27 mouse cellular contexts compared by ENCODE assay signal in the genomic region with DNA sequence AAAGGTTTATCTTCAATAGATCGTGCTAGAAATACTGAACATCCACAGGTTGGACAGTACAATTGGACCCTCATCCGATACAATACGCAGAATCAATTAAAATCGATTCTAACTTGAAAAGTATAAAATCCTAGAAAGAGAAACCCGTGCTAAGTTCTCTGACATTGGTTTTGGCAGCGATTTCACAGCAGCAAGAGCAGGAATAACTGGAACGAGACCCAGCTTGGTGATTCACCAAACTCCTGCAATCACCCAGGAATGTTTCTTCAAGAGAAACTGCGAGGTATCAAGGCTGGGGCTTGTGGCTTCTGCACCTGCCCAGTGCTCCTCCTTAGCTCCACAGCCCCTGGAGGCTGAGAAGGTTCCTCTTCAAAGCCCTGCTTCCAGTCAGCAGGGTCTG. TPM values are rescaled to one million over a fixed set of nuclear protein-coding genes. Genes with fewer than 3 reads are reported as not detected.
A peak's percentile ranks its signal among the peaks of the same experiment; 100 is the strongest.
DNase-seq lines count a peak whose midpoint lies in the region; ATAC-seq and TF ChIP-seq lines count a peak whose summit lies in the region.
"Had no signal": no experiment of that assay in that cellular context is flagged by ENCODE, and none has a peak within 500 bp of the region (broad histone marks: within the 10 kb centered on the region; RNA-seq: fewer than 3 reads in every experiment).

No protein-coding gene starts in this region.

- H3K79me2 ChIP-seq in liver, adult 2 months (ENCODE audit: control insufficient read depth, insufficient read depth, low read length) = no peaks in the 10 kb centered on the region

- TF ChIP-seq POLR2A in liver, adult 2 months (IDR thresholded peaks at IDR 0.05; ENCODE audit: extremely low read depth, insufficient read depth, low read length) = no peak

- TF ChIP-seq EP300 in liver, postnatal 0 days (IDR thresholded peaks at IDR 0.05; ENCODE audit: low read depth) = no peak

- no peaks in the 10 kb centered on the region for H3K9me3 ChIP-seq in liver, postnatal 0 days (ENCODE audit: low read length)
- H3K9me3 ChIP-seq: embryonic facial prominence, embryonic 12.5 days; embryonic facial prominence, embryonic 15.5 days; forebrain, embryonic 15.5 days; heart, embryonic 12.5 days; heart, embryonic 15.5 days; hindbrain, embryonic 10.5 days; hindbrain, embryonic 13.5 days; intestine, embryonic 15.5 days had no signal

- no peak for TF ChIP-seq CTCF in liver, adult 2 months (IDR thresholded peaks at IDR 0.05; ENCODE audit: low read depth, low read length)
- no peak for TF ChIP-seq CTCF in liver, postnatal 0 days (IDR thresholded peaks at IDR 0.05; ENCODE audit: low read depth)
- TF ChIP-seq CTCF in Patski (IDR thresholded peaks at IDR 0.05) = no peak

- no peak overlapping the region for H3K9ac ChIP-seq in liver, adult 2 months (ENCODE audit: low read depth, low read length)
- H3K9ac ChIP-seq in liver, postnatal 0 days (replicated peaks) = no peak overlapping the region
- H3K9ac ChIP-seq: embryonic facial prominence, embryonic 12.5 days; embryonic facial prominence, embryonic 15.5 days; forebrain, embryonic 12.5 days; forebrain, embryonic 15.5 days; heart, embryonic 12.5 days; heart, embryonic 15.5 days; hindbrain, embryonic 13.5 days; intestine, embryonic 15.5 days had no signal

- POLR2A ChIA-PET in Patski (lab: Charles Lee) = no interaction called here

- WGBS in liver, adult 2 months = 71% methylated on average over 8 of the region's 8 CpGs
- WGBS in liver, postnatal 0 days (ENCODE audit: insufficient replicate concordance) = 80% methylated on average over 8 of the region's 8 CpGs

- no peaks in the 10 kb centered on the region for H3K27me3 ChIP-seq in liver, adult 2 months (ENCODE audit: control insufficient read depth, insufficient read depth, low read length)
- H3K27me3 ChIP-seq in liver, postnatal 0 days (ENCODE audit: insufficient read depth, low read length) = no peaks in the 10 kb centered on the region
- no peaks in the 10 kb centered on the region for H3K27me3 ChIP-seq in Patski
- H3K27me3 ChIP-seq: embryonic facial prominence, embryonic 12.5 days; embryonic facial prominence, embryonic 15.5 days; forebrain, embryonic 12.5 days; forebrain, embryonic 15.5 days; heart, embryonic 12.5 days; heart, embryonic 15.5 days; hindbrain, embryonic 13.5 days; intestine, embryonic 15.5 days had no signal

- DNase-seq in adrenal gland, postnatal 36 days = peak; percentile 2 to 7
- no peak for DNase-seq in adrenal gland, postnatal 4 days (ENCODE audit: low spot score in 2 of 2)
- peak; percentile 53 for DNase-seq in liver, adult 2 months (ENCODE audit: extremely low read depth, low read depth, low spot score)
- no peak for DNase-seq in liver, postnatal 0 days
- DNase-seq in Patski (ENCODE audit: low read depth, low spot score) = peak; percentile 12
- DNase-seq in fibroblast of lung, adult 2 months (ENCODE audit: low read depth) = peak; percentile 69
- no peak for DNase-seq in lung, postnatal 10 days
- DNase-seq in ovary, postnatal 36 days (ENCODE audit: low spot score) = no peak
- DNase-seq: adrenal gland, postnatal 14 days; cerebellum, adult 18-20 months; cerebellum, adult 9-10 months; cerebellum, postnatal 14 days; gastrocnemius, postnatal 25 days; heart, adult 18-20 months; heart, postnatal 10 days; heart, postnatal 36 days; kidney, adult 11 months had no signal

- no peak overlapping the region for H3K27ac ChIP-seq in liver, adult 2 months (replicated peaks; ENCODE audit: insufficient read depth, low read depth, low read length)
- H3K27ac ChIP-seq in liver, postnatal 0 days (ENCODE audit: low read depth) = no peak overlapping the region
- H3K27ac ChIP-seq: embryonic facial prominence, embryonic 12.5 days; embryonic facial prominence, embryonic 15.5 days; forebrain, embryonic 12.5 days; forebrain, embryonic 15.5 days; heart, embryonic 15.5 days; hindbrain, embryonic 10.5 days; hindbrain, embryonic 13.5 days; intestine, embryonic 15.5 days had no signal

- no peaks in the 10 kb centered on the region for H3K4me1 ChIP-seq in liver, adult 2 months (ENCODE audit: control insufficient read depth, insufficient read depth, low read length)
- no peaks in the 10 kb centered on the region for H3K4me1 ChIP-seq in liver, postnatal 0 days (ENCODE audit: insufficient read depth)
- H3K4me1 ChIP-seq: embryonic facial prominence, embryonic 12.5 days; embryonic facial prominence, embryonic 15.5 days; forebrain, embryonic 15.5 days; heart, embryonic 12.5 days; heart, embryonic 15.5 days; intestine, embryonic 15.5 days had no signal

- in situ Hi-C loops in Patski (cut with MboI; ENCODE audit: low pct_unique_long_range_greater_than_20kb) = no loop called here

- CTCF ChIA-PET in Patski (lab: Charles Lee) = no interaction called here

- no peak overlapping the region for H3K4me3 ChIP-seq in liver, adult 2 months (ENCODE audit: insufficient read depth, low read depth, low read length)
- H3K4me3 ChIP-seq in liver, postnatal 0 days (ENCODE audit: low read depth, low read length) = no peak overlapping the region
- H3K4me3 ChIP-seq: embryonic facial prominence, embryonic 12.5 days; embryonic facial prominence, embryonic 15.5 days; forebrain, embryonic 12.5 days; forebrain, embryonic 15.5 days; heart, embryonic 12.5 days; heart, embryonic 15.5 days; hindbrain, embryonic 10.5 days; hindbrain, embryonic 13.5 days; intestine, embryonic 15.5 days had no signal

- H3K4me2 ChIP-seq in liver, postnatal 0 days (ENCODE audit: low read depth, low read length) = no peak overlapping the region
- H3K4me2 ChIP-seq: embryonic facial prominence, embryonic 12.5 days; embryonic facial prominence, embryonic 15.5 days; forebrain, embryonic 12.5 days; forebrain, embryonic 15.5 days; heart, embryonic 12.5 days; heart, embryonic 15.5 days; hindbrain, embryonic 13.5 days; intestine, embryonic 15.5 days had no signal

- H3K36me3 ChIP-seq in liver, adult 2 months (ENCODE audit: control insufficient read depth, insufficient read depth, low read length) = no peaks in the 10 kb centered on the region
- no peaks in the 10 kb centered on the region for H3K36me3 ChIP-seq in liver, postnatal 0 days (replicated peaks; ENCODE audit: insufficient read depth, low read length)
- H3K36me3 ChIP-seq: embryonic facial prominence, embryonic 15.5 days; forebrain, embryonic 12.5 days; forebrain, embryonic 15.5 days; heart, embryonic 15.5 days; hindbrain, embryonic 10.5 days; intestine, embryonic 15.5 days had no signal

- ATAC-seq in liver, postnatal 0 days = no peak
- no peak for ATAC-seq in Patski
- ATAC-seq: forebrain, embryonic 15.5 days; hindbrain, embryonic 16.5 days; intestine, embryonic 15.5 days had no signal

RNA-seq across cellular contexts. Expression of a gene that starts 42.0 kb away (rescaled TPM):
- total RNA-seq in adrenal gland, postnatal 36 days (2021) = 1 to 10 TPM; 2.3 to 2.5 TPM
- total RNA-seq in adrenal gland, postnatal 4 days (2021) = 10 to 100 TPM in 1 of 2 experiments, 1 to 10 TPM in 1; 9.8 to 11.3 TPM
- under 0.01 and 0.27 TPM in 2 replicates for total RNA-seq in liver, adult 2 months (2014; rRNA removed)
- polyA plus RNA-seq in liver, adult 2 months (2012; rRNA removed) = 0.16 and 0.27 TPM in 2 replicates
- 0.30 and 0.54 TPM in 2 replicates for polyA plus RNA-seq in liver, postnatal 0 days (2015; fragmentation: Nextera tagmentation; extraction: Ambion mirVana)
- 18.0 TPM for polyA plus RNA-seq in Patski (2021)

Comparison
In these comparisons a context has a peak if more than half of its experiments do, and no peak if none do; other contexts are left out.
1. DNase-seq: peak in adrenal gland, postnatal 36 days (2 of 2), liver, adult 2 months (single experiment), Patski (single experiment) and fibroblast of lung, adult 2 months (single experiment); none in adrenal gland, postnatal 4 days (0 of 2), liver, postnatal 0 days (single experiment), lung, postnatal 10 days (single experiment) and ovary, postnatal 36 days (single experiment).